Mouse (Mus musculus) intestine, embryonic 16.5 days (tissue): ENCODE measurements around the gene Arap1. TPM values are rescaled to one million over a fixed set of nuclear protein-coding genes. Genes with fewer than 3 reads are reported as not detected.

Experiments
- ATAC-seq: fragments of 200-750 bp; cut with Nextera tagmentation; 2 replicates; pipeline ENCODE4 v1.8.0; 2017; ENCODE audit warnings: moderate TSS enrichment, moderate library complexity
- H3K27ac ChIP-seq: fragments of 300-500 bp; sonication (generic); 2 replicates; pipeline ENCODE4 v1.5.1; 2014; ENCODE audit warnings: mild to moderate bottlenecking, low read length
- H3K27me3 ChIP-seq: fragments of 300-500 bp; sonication (generic); replicated peaks from 2 replicates; pipeline ENCODE4 v1.6.1; 2014; ENCODE audit warnings: low read length, control low read depth, mixed read lengths; ENCODE audit not compliant: control insufficient read depth, insufficient read depth
- H3K36me3 ChIP-seq: fragments of 300-500 bp; sonication (generic); 2 replicates; pipeline ENCODE4 v1.6.1; 2014; ENCODE audit warnings: low read length, control low read depth; ENCODE audit not compliant: control insufficient read depth, insufficient read depth
- H3K4me1 ChIP-seq: fragments of 300-500 bp; sonication (generic); 2 replicates; pipeline ENCODE4 v1.6.1; 2014; ENCODE audit warnings: low read length, control low read depth, mixed read lengths; ENCODE audit not compliant: control insufficient read depth, insufficient read depth
- H3K4me2 ChIP-seq: fragments of 300-500 bp; sonication (generic); 2 replicates; pipeline ENCODE4 v1.6.1; 2014; ENCODE audit warnings: low read depth, low read length, control low read depth
- H3K4me3 ChIP-seq: fragments of 300-500 bp; sonication (generic); 2 replicates; pipeline ENCODE4 v1.5.1; 2014; ENCODE audit warnings: mild to moderate bottlenecking, low read length
- H3K9ac ChIP-seq: fragments of 300-500 bp; sonication (generic); 2 replicates; pipeline ENCODE4 v1.6.1; 2014; ENCODE audit warnings: low read depth, low read length
- H3K9me3 ChIP-seq: fragments of 300-500 bp; sonication (generic); 2 replicates; pipeline ENCODE4 v1.6.1; 2016; ENCODE audit warnings: low read length, control low read depth; ENCODE audit not compliant: control insufficient read depth
- WGBS: fragments of 180-500 bp; shearing (Covaris S2); extraction: QIAGEN DNeasy Blood & Tissue Kit; methylation state at CpG from one replicate; pipeline ENCODE4 v1.1.7; 2014; 5-methylcytosine and 5-hydroxymethylcytosine counted together
- polyA plus RNA-seq: library from polyadenylated mRNA; unstranded; fragments of >200 nt; fragmentation: Nextera tagmentation; extraction: Ambion mirVana; gene quantifications from 2 replicates; pipeline ENCODE4 v1.2.1, GENCODE M21; 2015

Arap1 gene
- polyA plus RNA-seq, 1 experiment from 2014 or later: 61.8 TPM

- Histone ChIP-seq H3K27me3 (no peaks in the 10 kb centered on the region), H3K4me3 (peak overlapping the region; percentile 81), H3K9me3 (no peaks in the 10 kb centered on the region), H3K4me2 (peak overlapping the region; percentile 87), H3K27ac (peak overlapping the region; percentile 91), H3K9ac (peak overlapping the region; percentile 86), H3K4me1 (peaks cover 27% of the 10 kb centered on the region), H3K36me3 (no peaks in the 10 kb centered on the region)
- WGBS: 61% methylated on average over 4 of the region's 4 CpGs
- ATAC-seq: peak; percentile 69
Observed at GRCm38 (mm10) chr7:101323141-101323594, 24.7 kb upstream of the Arap1 start.

DNA sequence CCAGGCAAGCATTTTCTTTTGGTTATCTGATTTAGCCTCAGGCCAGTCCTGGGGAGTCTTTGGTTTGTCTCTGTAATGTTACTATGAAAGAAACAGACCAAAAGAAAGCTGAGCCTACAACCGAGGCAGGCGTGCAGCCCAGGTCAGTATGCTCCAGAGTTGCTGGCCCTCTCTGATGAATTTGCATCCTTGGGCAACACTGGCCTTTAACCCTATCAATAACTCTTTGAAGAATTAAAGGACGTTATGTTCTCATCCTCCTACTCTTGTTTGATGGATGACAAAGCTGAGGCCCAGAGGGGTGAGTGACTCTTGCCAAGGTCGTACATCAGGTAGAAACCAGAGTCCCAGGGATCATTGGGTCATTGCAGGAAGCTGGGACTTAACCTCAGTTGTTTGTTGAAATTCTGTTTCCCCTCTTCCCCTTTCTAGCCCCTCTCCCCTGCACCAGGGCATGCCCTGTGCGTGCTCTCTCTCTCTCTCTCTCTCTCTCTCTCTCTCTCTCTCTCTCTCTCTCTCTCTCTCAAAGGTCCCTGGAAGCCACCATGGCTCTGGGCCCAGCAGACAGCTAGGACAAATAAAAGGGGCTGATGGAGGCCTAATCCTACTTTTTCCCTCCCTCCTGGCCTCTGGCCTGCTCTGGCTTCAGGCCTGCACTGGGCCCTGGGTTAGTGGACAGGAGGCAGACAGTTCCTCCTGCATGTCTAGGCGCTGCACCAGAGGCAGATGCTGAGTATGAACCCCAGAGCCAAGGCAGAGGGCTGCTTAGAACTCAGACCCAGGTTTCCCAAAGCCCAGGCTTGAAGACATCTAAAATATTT is 23.5 kb upstream of the Arap1 start:
- WGBS: 48% methylated on average over 6 of the region's 6 CpGs
- H3K4me1 ChIP-seq: peaks cover 33% of the 10 kb centered on the region
- H3K27me3 ChIP-seq: no peaks in the 10 kb centered on the region
- ATAC-seq: no peak
- 0 out of 2 replicates have a peak overlapping the region, but pooled peaks have one; percentile 15 for H3K9ac ChIP-seq
- H3K9me3 ChIP-seq: no peaks in the 10 kb centered on the region
- H3K36me3 ChIP-seq: no peaks in the 10 kb centered on the region
- H3K27ac ChIP-seq: peak overlapping the region; percentile 44
- peak overlapping the region; percentile 87; the same call in 1 of the 2 replicates for H3K4me2 ChIP-seq
- peak overlapping the region; percentile 81; the same call in 1 of the 2 replicates for H3K4me3 ChIP-seq

DNA sequence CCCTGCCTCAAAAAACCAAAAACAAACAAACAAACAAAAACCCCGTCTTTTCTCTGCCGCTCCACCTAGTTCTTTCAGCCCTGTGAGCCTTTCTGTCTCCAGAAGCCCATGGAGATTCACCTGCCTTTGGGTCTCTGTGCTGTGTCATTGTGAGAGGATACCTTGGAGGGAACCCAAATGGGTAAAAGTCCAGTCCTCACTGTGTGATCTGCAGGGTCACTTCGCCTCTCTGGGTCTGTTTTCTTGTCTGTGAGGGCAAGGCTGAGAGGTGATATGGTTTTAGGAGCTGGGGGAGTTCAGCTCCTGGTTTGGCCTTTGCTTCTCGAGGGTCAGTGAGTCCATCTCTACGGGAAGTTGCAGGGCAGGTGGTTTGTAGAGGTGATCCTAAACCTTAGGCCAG is 21.9 kb upstream of the Arap1 start:
- no peaks in the 10 kb centered on the region for H3K36me3 ChIP-seq
- no peaks in the 10 kb centered on the region for H3K9me3 ChIP-seq
- H3K4me2 ChIP-seq: 0 out of 2 replicates have a peak overlapping the region, but pooled peaks have one; percentile 2
- no peak for ATAC-seq
- H3K4me1 ChIP-seq: peaks cover 27% of the 10 kb centered on the region
- WGBS: 81% methylated on average over 5 of the region's 5 CpGs
- H3K27me3 ChIP-seq: no peaks in the 10 kb centered on the region
- no peak overlapping the region for H3K9ac ChIP-seq
- H3K4me3 ChIP-seq: no peak overlapping the region
- H3K27ac ChIP-seq: no peak overlapping the region

DNA sequence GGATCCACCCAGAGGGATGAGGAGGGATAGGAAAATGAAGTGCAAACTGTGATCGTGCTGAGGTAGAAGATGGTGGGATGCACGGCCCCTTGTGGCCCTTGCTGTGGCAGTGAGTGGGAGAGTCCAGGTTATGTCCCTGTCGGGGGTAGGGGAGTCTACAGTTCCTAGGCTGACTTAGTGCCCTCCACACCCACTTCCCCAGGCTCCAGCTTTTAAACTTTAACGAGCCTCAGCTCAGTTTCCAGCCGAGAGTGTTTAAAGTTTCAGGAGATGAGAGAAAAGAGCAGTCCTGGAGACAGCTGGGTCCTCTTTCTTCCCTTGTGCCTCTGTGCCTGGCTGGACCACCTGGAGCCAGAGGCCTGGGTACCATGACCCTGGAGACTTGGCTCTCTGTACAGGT is 20.6 kb upstream of the Arap1 start:
- H3K9me3 ChIP-seq: no peaks in the 10 kb centered on the region
- no peaks in the 10 kb centered on the region for H3K27me3 ChIP-seq
- H3K4me2 ChIP-seq: no peak overlapping the region
- 55% methylated on average over 5 of the region's 5 CpGs for WGBS
- H3K4me1 ChIP-seq: peaks cover 27% of the 10 kb centered on the region
- no peak overlapping the region for H3K9ac ChIP-seq
- H3K27ac ChIP-seq: no peak overlapping the region
- H3K36me3 ChIP-seq: no peaks in the 10 kb centered on the region
- ATAC-seq: no peak
- no peak overlapping the region for H3K4me3 ChIP-seq

DNA sequence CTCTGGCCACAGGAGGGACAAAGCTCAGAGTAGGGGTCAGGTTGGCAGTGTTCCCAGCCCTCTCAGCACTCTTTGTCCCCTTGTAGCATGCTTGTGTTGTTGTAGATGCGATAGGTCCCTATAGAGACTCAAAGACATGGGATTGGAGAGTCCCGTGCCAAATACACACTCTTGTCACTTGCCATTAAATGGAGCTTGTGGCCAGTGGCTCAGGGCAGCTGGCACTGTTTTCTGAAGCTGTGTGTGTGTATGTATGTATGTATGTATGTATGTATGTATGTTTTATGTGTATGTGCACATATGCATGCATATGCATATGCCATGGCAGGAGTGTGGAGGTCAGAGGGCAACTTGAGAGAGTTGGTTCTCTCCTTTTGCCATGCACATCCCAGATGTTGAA is 20.1 kb upstream of the Arap1 start:
- no peak for ATAC-seq

DNA sequence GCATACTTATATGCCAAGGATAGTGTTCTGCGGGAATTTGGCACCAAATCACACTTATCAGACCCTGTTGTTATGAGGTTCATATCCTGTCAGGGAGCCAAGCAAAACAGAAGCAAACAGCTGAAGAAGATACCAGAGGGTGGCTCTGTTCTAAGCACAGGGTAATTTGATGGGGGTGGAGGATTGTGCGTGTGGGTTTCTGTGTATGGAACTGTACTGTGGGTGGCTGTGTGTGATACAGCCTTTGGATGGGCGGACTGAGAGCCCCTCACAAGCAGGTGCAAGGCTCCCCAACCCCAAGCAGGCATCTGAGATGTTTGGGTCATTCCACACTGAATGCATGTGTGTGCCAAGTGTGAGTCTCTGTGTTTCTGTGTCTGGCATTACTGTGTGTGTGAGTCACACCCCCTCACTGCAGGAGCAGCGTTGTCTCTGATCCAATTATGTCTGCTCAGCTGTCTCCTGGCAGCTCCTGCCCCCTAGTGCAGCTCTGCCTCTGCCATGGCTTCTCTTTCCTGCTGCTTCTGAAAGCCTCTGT is 19.2 kb upstream of the Arap1 start:
- no peaks in the 10 kb centered on the region for H3K36me3 ChIP-seq
- H3K9me3 ChIP-seq: no peaks in the 10 kb centered on the region
- ATAC-seq: no peak
- H3K9ac ChIP-seq: peak overlapping the region; percentile 6; the same call in 1 of the 2 replicates
- no peaks in the 10 kb centered on the region for H3K27me3 ChIP-seq
- peaks cover 27% of the 10 kb centered on the region for H3K4me1 ChIP-seq
- H3K4me2 ChIP-seq: no peak overlapping the region
- H3K27ac ChIP-seq: peak overlapping the region; percentile 14; the same call in 1 of the 2 replicates
- H3K4me3 ChIP-seq: no peak overlapping the region
- 61% methylated on average over 4 of the region's 4 CpGs for WGBS

More for the DNA sequence above, 20.1 kb upstream of the Arap1 start:
- Histone ChIP-seq H3K9me3 (no peaks in the 10 kb centered on the region), H3K4me1 (peaks cover 27% of the 10 kb centered on the region), H3K36me3 (no peaks in the 10 kb centered on the region), H3K4me3 (no peak overlapping the region), H3K27ac (no peak overlapping the region), H3K4me2 (no peak overlapping the region), H3K27me3 (no peaks in the 10 kb centered on the region), H3K9ac (no peak overlapping the region)
- WGBS: 93% methylated on average over 2 of the region's 2 CpGs

- WGBS: 74% methylated on average over 4 of the region's 4 CpGs
- no peaks in the 10 kb centered on the region for H3K36me3 ChIP-seq
- H3K9me3 ChIP-seq: no peaks in the 10 kb centered on the region
- no peak for ATAC-seq
- H3K4me1 ChIP-seq: peaks cover 20% of the 10 kb centered on the region
- H3K4me2 ChIP-seq: no peak overlapping the region
- H3K4me3 ChIP-seq: no peak overlapping the region
- H3K9ac ChIP-seq: no peak overlapping the region
- H3K27ac ChIP-seq: peak overlapping the region; percentile 14; the same call in 1 of the 2 replicates
- no peaks in the 10 kb centered on the region for H3K27me3 ChIP-seq
Observed at GRCm38 (mm10) chr7:101329606-101330005, 18.3 kb upstream of the Arap1 start.

GRCm38 (mm10) chr7:101330074-101330840 is 17.6 kb upstream of the Arap1 start:
- WGBS: 61% methylated on average over 10 of the region's 10 CpGs
- no peak overlapping the region for H3K9ac ChIP-seq
- H3K27me3 ChIP-seq: no peaks in the 10 kb centered on the region
- H3K4me2 ChIP-seq: no peak overlapping the region
- H3K4me1 ChIP-seq: peaks cover 19% of the 10 kb centered on the region
- ATAC-seq: peak; percentile 49
- H3K36me3 ChIP-seq: no peaks in the 10 kb centered on the region
- H3K4me3 ChIP-seq: no peak overlapping the region
- H3K27ac ChIP-seq: no peak overlapping the region
- H3K9me3 ChIP-seq: no peaks in the 10 kb centered on the region

GRCm38 (mm10) chr7:101330841-101331173 is 17.1 kb upstream of the Arap1 start:
- Histone ChIP-seq H3K36me3 (no peaks in the 10 kb centered on the region), H3K4me3 (no peak overlapping the region), H3K9ac (no peak overlapping the region), H3K4me1 (peaks cover 23% of the 10 kb centered on the region), H3K9me3 (no peaks in the 10 kb centered on the region), H3K27me3 (no peaks in the 10 kb centered on the region), H3K4me2 (no peak overlapping the region), H3K27ac (no peak overlapping the region)
- ATAC-seq: no peak
- WGBS: 80% methylated on average over 4 of the region's 4 CpGs
